Mouse (Mus musculus): ENCODE data around the gene Zfp944. TPM values are rescaled to one million over a fixed set of nuclear protein-coding genes. Genes with fewer than 3 reads are reported as not detected.
A peak's percentile ranks its signal among the peaks of the same experiment; 100 is the strongest.
"Not testable (repeated sequence)": the region's sequence is repeated elsewhere in the genome, so short reads cannot be mapped to it uniquely, and the experiment has no call there.

The Zfp944 gene
- 12.7 and 12.9 TPM in 2 replicates for polyA plus RNA-seq (2014; fragmentation: Nextera tagmentation; extraction: Ambion mirVana)

DNA sequence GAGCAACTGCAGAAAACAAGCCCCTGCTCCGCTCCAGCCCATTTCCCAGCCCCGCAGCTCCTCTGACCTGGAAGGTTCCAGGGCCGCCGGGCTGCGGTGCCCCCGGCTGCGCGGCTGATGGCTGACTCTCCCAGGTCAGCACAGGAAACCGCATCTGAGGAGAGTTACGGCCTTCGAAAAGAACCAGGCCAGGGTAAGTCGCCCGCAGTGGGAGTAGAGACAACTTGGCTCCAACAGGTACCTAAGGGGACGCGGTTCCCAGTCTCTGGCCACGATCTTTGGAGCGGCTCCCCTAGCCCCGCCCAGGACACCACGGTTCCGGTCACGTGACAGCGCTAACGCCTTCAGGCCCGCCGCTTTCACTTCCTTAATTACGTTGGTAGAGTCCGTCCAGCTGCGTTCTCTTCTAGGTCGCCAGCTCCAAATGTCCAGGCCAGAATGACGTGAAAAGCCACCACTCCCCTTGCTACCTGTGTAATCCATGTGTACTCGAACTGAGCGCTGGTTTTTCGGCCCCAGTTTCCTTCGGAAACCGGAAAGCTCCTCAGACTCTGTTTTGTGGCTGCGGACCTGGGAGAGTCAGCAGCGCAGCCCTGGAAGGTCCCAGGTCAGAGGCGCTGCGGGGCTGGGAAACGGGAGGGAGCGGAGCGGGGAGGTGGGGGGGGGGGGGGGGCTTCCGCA lies at the start of gene Zfp944, which contains the start of gene Zfp758:
TSS of gene Zfp944 (minus strand) at position 300 of the 681 bp plus-strand sequence.
TSS of gene Zfp758 (plus strand) at position 353 of the 681 bp plus-strand sequence.
- Histone ChIP-seq H3K4me2 (peak within 1 kb of the TSS; percentile 59), H3K4me3 (ENCODE audit: low read depth, low read length) (peak within 1 kb of the TSS; percentile 51), H3K27ac (ENCODE audit: low read depth) (peak within 1 kb of the TSS; percentile 84), H3K9ac (peak within 1 kb of the TSS; percentile 55)
- DNase-seq (peak; percentile 66), ATAC-seq (ENCODE audit: insufficient read depth) (peak; percentile 98)
- not testable (repeated sequence) for H3K36me3 ChIP-seq (ENCODE audit: insufficient read depth); H3K4me1 ChIP-seq (ENCODE audit: insufficient read depth); H3K9me3 ChIP-seq (ENCODE audit: low read depth, low read length); H3K27me3 ChIP-seq (ENCODE audit: insufficient read depth, low read length)
- under 1% methylated on average over 28 of the region's 43 CpGs for WGBS

DNA sequence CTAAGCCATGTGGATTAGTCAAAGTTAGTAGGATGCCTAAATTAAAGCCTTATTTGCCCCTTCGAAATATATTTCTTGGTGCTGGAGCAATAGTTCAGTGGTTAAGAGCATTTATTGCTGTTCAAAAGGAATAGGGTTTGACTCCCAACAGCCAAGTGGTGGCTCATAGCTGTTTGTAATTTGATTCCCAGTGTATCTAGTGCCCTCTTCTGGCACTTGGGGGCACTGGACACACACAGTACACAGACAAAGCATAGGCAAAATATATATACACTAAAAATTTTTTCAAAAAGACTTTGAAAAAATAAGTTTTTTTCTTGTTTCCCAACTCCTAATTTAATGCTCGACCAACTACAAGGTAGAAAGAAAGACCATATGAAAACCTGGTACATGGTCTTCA lies 49.6 kb upstream of the Zfp944 start:
- Histone ChIP-seq H3K27ac (ENCODE audit: low read depth) (no peak overlapping the region), H3K27me3 (ENCODE audit: insufficient read depth, low read length) (no peaks in the 10 kb centered on the region), H3K4me1 (ENCODE audit: insufficient read depth) (no peaks in the 10 kb centered on the region), H3K36me3 (ENCODE audit: insufficient read depth) (no peaks in the 10 kb centered on the region), H3K4me2 (no peak overlapping the region), H3K4me3 (ENCODE audit: low read depth, low read length) (no peak overlapping the region), H3K9me3 (ENCODE audit: low read depth, low read length) (no peaks in the 10 kb centered on the region), H3K9ac (no peak overlapping the region)
- DNase-seq: peak; percentile 51
- TF ChIP-seq CTCF (IDR thresholded peaks at IDR 0.05; ENCODE audit: low read depth): peak; percentile 41
- WGBS: 68% methylated on average over 2 of the region's 2 CpGs
- no peak; the same call in 1 of the 2 replicates for ATAC-seq (ENCODE audit: insufficient read depth)

- Histone ChIP-seq H3K4me3 (ENCODE audit: low read depth, low read length) (no peak overlapping the region), H3K4me2 (no peak overlapping the region), H3K27me3 (ENCODE audit: insufficient read depth, low read length) (no peaks in the 10 kb centered on the region), H3K36me3 (ENCODE audit: insufficient read depth) (0 out of 2 replicates have a peak, but pooled peaks cover 4% of the 10 kb centered on the region), H3K27ac (ENCODE audit: low read depth) (no peak overlapping the region), H3K9me3 (ENCODE audit: low read depth, low read length) (peaks cover 3% of the 10 kb centered on the region; the same call in 1 of the 2 replicates), H3K4me1 (ENCODE audit: insufficient read depth) (no peaks in the 10 kb centered on the region; the same call in 1 of the 2 replicates), H3K9ac (no peak overlapping the region)
- 90% methylated on average over 3 of the region's 3 CpGs for WGBS
- ATAC-seq (ENCODE audit: insufficient read depth) (no peak), DNase-seq (no peak)
- TF ChIP-seq CTCF (IDR thresholded peaks at IDR 0.05; ENCODE audit: low read depth): no peak
These were observed 2.7 kb upstream of the Zfp944 start for GRCm38 (mm10) chr17:22363895-22364294.

DNA sequence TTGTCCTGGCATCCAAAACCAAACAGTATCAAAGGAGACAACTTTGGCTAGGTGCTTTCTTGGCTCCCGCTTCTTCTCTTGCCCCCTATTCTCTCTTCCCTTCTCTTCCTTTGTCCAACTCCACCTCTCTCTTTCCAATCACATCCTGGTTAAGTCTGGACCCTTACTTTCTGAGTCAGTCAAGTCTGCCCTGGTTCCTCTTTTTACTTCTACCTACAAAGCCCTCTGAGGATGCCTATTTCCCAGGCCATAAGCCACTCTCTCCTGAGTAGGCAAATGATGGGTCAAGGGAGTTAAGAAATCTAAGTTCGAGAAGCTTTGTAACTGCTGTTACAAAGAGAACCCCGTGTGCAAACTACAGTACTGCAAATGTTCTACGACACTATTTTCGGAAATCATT lies 628 bp downstream of the Zfp944 start:
- peak; percentile 9 for DNase-seq
- H3K27ac ChIP-seq (ENCODE audit: low read depth): no peak overlapping the region
- H3K9me3 ChIP-seq (ENCODE audit: low read depth, low read length): peaks cover 3% of the 10 kb centered on the region; the same call in 1 of the 2 replicates
- no peaks in the 10 kb centered on the region for H3K27me3 ChIP-seq (ENCODE audit: insufficient read depth, low read length)
- 27% methylated on average over 5 of the region's 5 CpGs for WGBS
- peaks cover 8% of the 10 kb centered on the region; the same call in 1 of the 2 replicates for H3K36me3 ChIP-seq (ENCODE audit: insufficient read depth)
- peak overlapping the region; percentile 59 for H3K4me2 ChIP-seq
- peak overlapping the region; percentile 52 for H3K9ac ChIP-seq
- no peak for ATAC-seq (ENCODE audit: insufficient read depth)
- TF ChIP-seq CTCF (IDR thresholded peaks at IDR 0.05; ENCODE audit: low read depth): no peak
- no peaks in the 10 kb centered on the region; the same call in 1 of the 2 replicates for H3K4me1 ChIP-seq (ENCODE audit: insufficient read depth)
- peak overlapping the region; percentile 51 for H3K4me3 ChIP-seq (ENCODE audit: low read depth, low read length)

DNA sequence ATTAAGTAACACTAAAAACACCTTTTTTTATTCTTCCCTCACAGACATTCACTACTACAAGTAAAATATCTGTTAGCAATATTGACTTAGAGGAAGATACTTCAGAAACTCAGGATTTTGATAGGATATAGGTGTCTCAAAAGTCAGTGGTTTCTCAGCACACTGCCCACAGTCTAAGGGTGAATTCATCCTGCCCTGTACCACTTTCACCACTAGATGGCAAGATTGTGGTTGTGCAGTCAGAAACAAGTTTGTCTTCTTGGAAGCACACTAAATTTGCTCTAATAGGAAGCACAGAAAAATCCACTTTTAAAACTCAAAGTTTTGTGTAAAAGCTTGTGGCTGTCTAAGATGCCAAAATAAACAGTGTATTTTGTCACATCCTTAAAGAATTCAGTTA lies 8.4 kb downstream of the Zfp944 start:
- Histone ChIP-seq H3K27me3 (ENCODE audit: insufficient read depth, low read length) (no peaks in the 10 kb centered on the region), H3K4me3 (ENCODE audit: low read depth, low read length) (no peak overlapping the region), H3K36me3 (ENCODE audit: insufficient read depth) (peaks cover 7% of the 10 kb centered on the region; the same call in 1 of the 2 replicates), H3K27ac (ENCODE audit: low read depth) (no peak overlapping the region), H3K9ac (no peak overlapping the region), H3K4me2 (no peak overlapping the region), H3K9me3 (ENCODE audit: low read depth, low read length) (no peaks in the 10 kb centered on the region), H3K4me1 (ENCODE audit: insufficient read depth) (no peaks in the 10 kb centered on the region)
- peak; percentile 73 for DNase-seq
- peak; percentile 69 for ATAC-seq (ENCODE audit: insufficient read depth)
- peak; percentile 77 for TF ChIP-seq CTCF (IDR thresholded peaks at IDR 0.05; ENCODE audit: low read depth)

GRCm38 (mm10) chr17:22315247-22315646 lies 46.0 kb downstream of the Zfp944 start:
- H3K4me1 ChIP-seq (ENCODE audit: insufficient read depth); H3K36me3 ChIP-seq (ENCODE audit: insufficient read depth); H3K9me3 ChIP-seq (ENCODE audit: low read depth, low read length); H3K27ac ChIP-seq (ENCODE audit: low read depth); H3K27me3 ChIP-seq (ENCODE audit: insufficient read depth, low read length); DNase-seq: not testable (repeated sequence)
- Histone ChIP-seq H3K9ac (0 out of 2 replicates have a peak overlapping the region, but pooled peaks have one; percentile 26), H3K4me3 (ENCODE audit: low read depth, low read length) (peak overlapping the region; percentile 57), H3K4me2 (peak overlapping the region; percentile 58)
- 13% methylated on average over 2 of the region's 2 CpGs for WGBS
- ATAC-seq (ENCODE audit: insufficient read depth): 0 out of 2 replicates have a peak, but pooled peaks have one; percentile 2

GRCm38 (mm10) chr17:22314730-22315226 lies 46.4 kb downstream of the Zfp944 start, which contains the start of gene CT030661.1:
Gene CT030661.1, minus strand, starts transcription at chr17:22314837.
- peak within 1 kb of the TSS; percentile 59 for H3K9ac ChIP-seq
- not testable (repeated sequence) for H3K9me3 ChIP-seq (ENCODE audit: low read depth, low read length); H3K27me3 ChIP-seq (ENCODE audit: insufficient read depth, low read length); H3K4me1 ChIP-seq (ENCODE audit: insufficient read depth); H3K36me3 ChIP-seq (ENCODE audit: insufficient read depth)
- peak; percentile 99 for DNase-seq
- under 1% methylated on average over 20 of the region's 20 CpGs for WGBS
- peak; percentile 14; the same call in 1 of the 2 replicates for TF ChIP-seq CTCF (IDR thresholded peaks at IDR 0.05; ENCODE audit: low read depth)
- ATAC-seq (ENCODE audit: insufficient read depth): peak; percentile 100
- H3K27ac ChIP-seq (ENCODE audit: low read depth): peak within 1 kb of the TSS; percentile 70; the same call in 1 of the 2 replicates
- peak within 1 kb of the TSS; percentile 58 for H3K4me2 ChIP-seq
- H3K4me3 ChIP-seq (ENCODE audit: low read depth, low read length): peak within 1 kb of the TSS; percentile 57

- Histone ChIP-seq H3K9ac (peak overlapping the region; percentile 59), H3K4me2 (peak overlapping the region; percentile 56), H3K27ac (ENCODE audit: low read depth) (0 out of 2 replicates have a peak overlapping the region, but pooled peaks have one; percentile 70), H3K4me3 (ENCODE audit: low read depth, low read length) (peak overlapping the region; percentile 57)
- peak; percentile 86 for ATAC-seq (ENCODE audit: insufficient read depth)
- not testable (repeated sequence) for H3K27me3 ChIP-seq (ENCODE audit: insufficient read depth, low read length); H3K36me3 ChIP-seq (ENCODE audit: insufficient read depth); DNase-seq; H3K9me3 ChIP-seq (ENCODE audit: low read depth, low read length); H3K4me1 ChIP-seq (ENCODE audit: insufficient read depth)
- WGBS: 0% methylated on average over 3 of the region's 3 CpGs
These were observed 47.0 kb downstream of the Zfp944 start for GRCm38 (mm10) chr17:22314219-22314618.
